Mouse (Mus musculus) frontal cortex, postnatal 36 days (tissue): ENCODE measurements around the gene Dctn5.
"Not testable (repeated sequence)": the region's sequence is repeated elsewhere in the genome, so short reads cannot be mapped to it uniquely, and the experiment has no call there.

Source experiments
- DNase-seq, 2 experiments: peaks; one replicate each; pipeline ENCODE4 v3.0.0; 2022; ENCODE audit warnings: low spot score in 2 of 2

Dctn5 gene

DNA sequence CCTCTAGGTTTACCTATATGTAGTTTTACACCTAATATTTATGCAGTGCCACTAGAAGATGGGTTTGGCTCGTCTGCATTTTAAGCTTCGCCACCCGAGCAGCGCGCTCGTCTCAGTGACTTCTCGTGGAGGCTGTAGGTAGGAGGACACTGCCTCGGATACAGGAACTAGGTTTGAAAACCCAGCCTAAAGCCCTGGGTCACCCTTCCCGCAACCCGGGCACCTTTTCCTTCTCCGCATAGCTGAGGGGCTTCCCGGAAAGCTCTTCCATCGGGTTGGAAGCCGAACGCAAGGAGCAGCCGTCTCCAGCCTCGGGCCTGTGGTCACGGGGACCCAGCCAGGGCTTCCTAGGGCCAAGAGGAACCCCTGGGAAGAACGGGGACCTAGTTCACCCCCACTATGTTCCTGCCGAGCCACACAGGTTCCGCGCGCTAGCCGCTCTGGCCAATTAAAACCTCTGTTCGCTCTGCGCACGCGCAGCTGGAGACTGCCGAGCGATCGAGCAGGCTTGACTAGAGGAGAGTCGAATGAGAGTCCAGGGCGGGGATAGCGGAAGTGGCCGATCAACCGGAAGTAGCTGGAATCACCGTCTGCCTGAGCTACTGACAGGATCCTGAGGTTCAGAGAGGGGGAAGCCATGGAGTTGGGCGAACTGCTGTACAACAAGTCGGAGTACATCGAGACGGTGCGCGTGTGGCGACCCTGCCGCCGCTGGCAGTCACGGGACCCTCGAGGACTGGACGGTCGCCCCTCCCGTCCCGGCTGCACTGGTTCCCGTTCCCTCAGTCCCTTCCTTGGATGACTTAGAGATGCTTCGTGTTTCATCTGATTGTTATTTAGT lies at the start of gene Dctn5, which contains the start of gene Palb2:
Gene Dctn5 (plus strand): TSS at position 545 of the 841 bp plus-strand sequence.
Gene Palb2 (minus strand): TSS at position 489 of the 841 bp plus-strand sequence.
- peak; percentile 99 for DNase-seq

DNA sequence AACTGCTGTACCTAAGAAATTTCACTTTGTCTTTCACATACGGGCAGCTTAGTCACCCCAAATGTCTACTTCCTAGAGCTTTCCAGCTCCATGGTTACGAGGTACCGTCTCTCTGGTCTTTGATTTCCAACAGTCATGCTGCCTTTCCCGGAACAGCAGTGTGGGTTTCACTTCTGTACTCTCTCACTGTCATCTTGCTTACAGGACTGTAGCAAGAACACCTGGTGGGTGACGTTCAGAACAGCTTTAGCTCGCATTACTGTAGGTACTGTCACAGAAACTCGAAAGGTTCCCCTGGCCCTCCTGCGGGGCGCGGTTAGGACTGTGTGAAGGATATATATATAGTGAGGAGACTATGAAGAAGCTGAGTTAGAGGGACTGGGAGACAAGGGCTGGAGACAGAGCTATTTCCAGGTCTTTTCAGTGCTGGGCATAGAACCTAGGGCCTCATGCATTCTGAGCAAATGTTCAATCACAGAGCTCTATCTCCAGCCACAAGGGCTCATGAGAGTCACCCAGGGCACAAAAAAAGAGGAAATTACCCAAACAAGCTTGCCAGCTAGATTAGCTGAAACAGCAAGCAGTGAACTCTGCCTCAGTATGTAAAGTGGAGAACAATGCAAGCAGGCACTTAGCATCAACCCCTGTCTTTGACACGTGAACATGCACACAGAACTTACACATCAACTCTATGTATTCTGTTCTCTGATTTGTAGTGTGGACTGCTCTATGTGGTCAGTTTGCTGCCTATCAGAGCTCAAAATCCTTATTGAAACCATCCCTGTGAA lies 45.5 kb upstream of the Dctn5 start:
- no peak for DNase-seq

DNA sequence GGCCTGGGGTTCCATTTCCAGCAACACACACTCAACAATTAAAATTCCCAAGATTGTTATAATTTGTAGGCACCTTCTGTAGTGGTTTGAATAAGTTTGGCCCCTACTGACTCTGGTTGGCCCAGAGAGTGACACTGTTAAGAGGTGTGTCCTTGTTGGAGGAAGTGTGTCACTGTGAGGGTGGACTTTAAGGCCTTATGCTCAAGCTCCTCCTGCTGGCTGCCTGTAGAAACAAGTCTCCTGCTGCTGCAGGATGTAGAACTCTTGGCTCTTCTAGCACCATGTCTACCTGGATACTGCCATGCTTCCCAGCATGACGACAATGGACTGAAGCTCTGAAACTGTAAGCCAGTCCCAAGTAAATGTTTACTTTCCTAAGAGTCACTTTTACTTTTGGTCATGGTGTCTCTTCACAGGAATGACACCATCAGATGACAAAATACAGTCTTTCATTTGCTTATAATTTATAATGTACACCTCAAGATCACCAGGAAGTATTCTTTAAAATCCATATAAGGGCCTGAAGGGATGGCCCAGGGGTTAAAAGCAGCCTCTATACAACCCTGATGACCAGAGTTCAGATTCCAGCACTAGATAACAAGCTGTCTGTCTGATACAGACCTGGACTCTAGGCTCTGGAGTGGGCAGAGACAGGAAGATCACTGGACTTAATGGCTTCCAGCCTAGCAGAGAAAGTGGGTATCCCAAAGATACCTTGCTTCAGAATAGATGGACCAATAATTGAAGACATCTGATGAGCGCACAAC lies 38.1 kb upstream of the Dctn5 start:
- DNase-seq = no peak

DNA sequence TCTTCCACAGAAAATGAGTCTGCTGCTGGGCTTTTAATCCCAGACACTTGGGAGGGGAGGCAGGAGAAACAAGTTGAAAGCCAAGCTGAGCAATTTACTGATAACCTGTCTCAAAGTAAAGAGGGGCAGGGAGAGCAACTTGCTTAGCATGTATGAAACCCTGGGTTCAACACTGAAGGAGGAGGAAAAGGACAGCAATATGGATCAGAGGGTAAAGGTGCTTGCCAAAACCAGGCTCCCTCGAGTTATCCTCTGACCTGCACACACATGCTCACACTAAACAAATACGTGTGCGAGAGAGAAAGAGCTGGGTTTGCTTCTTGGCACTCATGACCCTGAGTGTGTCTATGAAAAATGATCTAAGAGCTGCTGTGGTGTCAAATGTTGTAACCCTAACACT lies 34.8 kb upstream of the Dctn5 start:
- no peak for DNase-seq

DNA sequence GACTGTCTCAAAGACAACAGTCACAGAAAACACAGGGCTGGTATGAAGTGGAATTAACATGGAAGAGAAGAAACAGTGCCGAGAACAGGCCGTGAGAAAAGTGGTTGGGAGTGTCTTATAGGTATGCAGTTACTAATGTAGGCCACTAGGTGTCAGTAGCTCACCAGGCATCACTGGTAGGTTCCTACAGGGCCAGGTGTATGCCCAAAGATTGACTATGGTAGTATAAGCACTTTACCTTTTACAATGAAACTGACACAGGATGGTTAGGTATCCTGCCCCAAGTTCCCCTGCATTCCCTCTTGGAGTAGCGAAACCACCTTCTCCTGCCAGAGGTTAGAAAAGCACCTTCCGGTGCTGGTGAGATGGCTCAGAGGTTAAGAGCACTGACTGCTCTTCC lies 33.6 kb upstream of the Dctn5 start:
- peak in 1 of 2 experiments; percentile 29 for DNase-seq

DNA sequence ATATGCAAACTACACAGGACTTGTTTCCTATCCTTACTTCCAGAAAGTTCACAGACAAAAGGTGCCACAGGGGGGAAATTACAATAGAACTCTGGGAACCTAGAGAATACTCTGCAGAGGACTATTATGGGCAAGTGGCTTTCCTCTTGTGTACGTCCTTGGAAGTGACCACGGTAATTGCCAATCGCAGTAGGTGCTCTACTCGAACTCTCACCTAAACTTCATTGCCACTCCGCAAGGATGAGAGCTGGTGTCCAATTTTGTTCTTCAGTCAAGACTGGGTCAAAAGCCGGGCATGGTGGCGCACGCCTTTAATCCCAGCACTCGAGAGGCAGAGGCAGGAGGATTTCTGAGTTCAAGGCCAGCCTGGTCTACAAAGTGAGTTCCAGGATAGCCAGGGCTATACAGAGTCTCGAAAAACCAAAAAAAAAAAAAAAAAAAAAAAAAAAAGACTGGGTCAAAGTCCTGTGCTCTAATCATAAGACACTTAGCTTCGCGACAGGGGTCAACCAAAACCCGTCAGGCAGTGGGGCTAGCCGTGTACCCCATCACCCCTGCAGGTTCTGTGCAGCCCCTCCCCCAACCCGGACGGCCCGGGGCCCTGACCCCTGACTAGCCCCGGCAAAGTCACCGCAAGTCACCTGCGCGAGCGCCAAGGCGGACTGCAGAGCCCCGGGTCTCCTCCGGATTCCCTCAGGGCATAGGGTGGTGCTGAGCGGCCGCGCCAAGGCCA lies 31.7 kb upstream of the Dctn5 start:
- DNase-seq = not testable (repeated sequence)

DNA sequence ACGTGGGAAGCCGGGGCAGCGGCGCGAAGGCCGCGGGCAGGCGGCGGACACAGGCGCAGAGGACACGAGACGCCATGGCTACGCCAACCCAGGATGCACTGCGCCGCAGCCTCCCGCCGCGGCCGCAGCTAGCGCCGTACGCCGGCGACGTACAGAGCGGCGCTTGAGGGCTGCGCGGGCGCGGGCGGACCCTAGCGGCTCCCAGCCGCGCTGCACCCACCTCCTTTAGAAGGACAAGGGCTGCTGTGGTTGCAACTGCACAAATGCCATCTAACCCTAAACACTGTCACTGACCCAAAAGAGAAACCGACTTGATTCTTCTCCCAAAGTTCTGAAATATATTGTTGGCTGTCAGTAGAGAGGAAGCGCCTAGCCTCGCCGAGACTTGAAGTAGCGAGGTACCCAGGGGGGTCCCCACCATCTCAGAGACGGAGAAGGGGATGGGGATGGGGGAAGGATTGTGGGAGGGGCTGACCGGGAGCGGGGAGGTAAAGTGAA lies 31.0 kb upstream of the Dctn5 start, which contains the start of gene Ndufab1:
Gene Ndufab1 (minus strand): TSS at position 140 of the 498 bp plus-strand sequence.
- DNase-seq = peak; percentile 84 to 88

DNA sequence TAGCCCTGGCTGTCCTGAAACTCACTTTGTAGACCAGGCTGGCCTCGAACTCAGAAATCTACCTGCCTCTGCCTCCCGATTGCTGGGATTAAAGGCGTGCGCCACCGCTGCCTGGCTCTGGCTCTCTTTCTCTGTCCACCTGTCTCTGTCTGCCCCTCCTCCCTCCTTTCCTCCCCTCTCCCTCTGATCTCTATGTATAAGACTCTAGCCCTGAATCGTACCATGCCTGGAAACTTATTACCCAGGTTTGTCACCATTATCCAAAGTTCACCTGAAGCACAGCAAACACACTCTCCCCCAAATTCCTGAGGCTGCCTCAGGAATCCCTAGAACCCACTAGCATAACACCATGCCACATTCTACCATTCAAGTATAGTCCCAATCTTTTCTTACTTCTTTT lies 24.6 kb upstream of the Dctn5 start:
- no peak for DNase-seq

DNA sequence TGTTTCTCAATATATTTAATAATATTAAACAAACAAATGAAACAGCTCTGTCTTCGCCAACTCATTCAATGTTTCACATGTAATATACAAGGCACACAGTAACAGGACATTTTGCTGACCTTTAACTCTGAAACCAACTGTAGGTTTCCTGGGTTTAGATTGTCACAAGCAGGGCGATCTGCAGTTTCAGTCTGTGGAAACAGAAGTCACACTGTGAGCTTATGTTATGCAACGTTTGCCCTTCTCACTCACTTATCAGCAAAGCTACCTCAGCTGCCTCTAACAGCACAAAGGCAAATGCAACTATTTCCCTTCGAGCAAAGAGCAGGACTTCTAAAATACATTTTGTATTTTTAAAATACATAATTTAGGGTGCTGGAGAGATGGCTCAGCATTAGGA lies 9.3 kb upstream of the Dctn5 start:
- DNase-seq = no peak

DNA sequence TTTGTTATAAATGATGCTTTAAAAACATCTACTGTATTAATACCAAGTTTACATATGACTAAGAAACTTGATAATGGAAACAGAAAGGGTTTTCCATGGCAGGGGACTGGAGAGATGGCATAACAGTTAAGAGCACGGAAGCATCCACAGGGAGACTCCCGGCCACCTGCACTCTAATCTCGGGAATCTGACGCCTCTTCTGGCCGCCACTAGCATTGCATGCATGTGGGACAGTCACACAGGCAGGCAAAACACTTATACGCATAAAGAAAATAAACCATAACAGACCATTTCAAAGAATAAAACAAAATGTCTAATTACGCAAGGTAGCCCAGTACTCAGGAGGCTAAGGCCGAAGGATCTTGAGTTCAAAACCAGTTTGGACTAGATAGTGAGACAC lies 7.2 kb upstream of the Dctn5 start:
- no peak for DNase-seq

DNA sequence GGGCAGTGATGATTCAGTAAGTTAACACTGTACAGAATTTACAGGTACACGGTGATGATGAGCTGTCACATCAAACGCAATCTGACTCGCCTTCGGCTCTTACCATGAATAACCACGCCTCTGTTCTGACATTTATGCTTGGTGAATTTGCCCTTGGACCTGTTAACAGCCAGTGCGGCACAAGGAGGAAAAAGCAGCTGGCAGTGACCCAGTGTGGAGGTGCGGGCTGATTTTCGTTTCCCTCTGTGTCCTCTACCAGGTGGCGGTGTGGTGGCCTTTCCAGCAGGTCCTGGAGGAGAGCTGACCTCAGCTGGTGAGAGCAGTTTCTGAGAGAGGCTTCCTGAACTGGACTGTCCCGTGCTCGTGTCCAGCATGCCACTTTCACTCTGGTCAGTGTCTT lies 5.9 kb upstream of the Dctn5 start:
- DNase-seq = no peak

DNA sequence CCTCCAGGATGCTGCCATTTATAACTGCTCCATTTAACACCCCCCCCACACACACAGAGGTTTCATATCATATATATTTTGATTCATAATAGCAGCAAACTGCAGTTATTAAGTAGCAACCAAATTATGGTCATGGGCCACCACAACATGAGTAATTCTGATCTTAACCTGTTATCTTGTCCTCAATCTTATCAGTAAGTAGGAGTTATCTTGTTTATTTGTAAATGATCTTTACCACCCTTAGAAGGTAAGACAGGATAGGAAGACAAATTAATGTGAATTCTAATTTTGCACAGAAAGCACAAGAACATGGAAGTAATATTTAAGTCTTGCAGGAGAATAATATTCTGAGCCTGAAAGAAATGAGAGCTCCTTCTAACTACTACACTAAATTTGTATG lies 1.0 kb upstream of the Dctn5 start:
- no peak for DNase-seq

DNA sequence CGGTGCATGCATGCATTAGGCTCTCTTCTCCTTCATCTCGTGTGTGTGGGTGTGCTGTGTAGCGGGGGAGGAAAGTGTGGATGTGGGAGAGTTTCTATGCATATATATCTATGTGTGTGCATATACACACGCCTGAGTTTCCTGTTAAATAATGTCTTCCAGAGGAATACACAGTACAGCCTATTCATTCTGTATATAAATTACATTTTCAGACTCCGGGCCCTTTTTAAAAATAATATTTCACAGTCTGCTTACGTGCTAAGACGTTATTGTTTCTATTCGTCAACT lies 441 bp downstream of the Dctn5 start:
- DNase-seq = no peak

DNA sequence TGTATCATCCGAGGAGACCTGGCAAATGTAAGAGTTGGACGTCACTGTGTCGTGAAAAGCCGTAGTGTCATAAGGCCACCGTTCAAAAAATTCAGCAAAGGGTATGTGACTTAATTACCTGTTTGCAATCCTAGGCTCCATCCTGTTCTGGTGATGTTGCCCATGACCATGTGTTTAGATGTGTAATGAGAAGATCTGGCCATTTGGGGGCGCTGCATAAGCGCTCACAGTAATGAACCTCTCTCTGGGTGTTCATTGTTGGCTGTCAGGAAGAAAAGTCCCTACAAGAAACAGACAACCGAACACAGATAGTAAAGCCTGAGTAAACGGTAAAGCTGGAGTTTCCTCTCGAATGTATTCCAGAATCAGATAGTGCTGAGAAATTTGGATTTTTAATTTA lies 2.2 kb downstream of the Dctn5 start:
- DNase-seq = no peak

DNA sequence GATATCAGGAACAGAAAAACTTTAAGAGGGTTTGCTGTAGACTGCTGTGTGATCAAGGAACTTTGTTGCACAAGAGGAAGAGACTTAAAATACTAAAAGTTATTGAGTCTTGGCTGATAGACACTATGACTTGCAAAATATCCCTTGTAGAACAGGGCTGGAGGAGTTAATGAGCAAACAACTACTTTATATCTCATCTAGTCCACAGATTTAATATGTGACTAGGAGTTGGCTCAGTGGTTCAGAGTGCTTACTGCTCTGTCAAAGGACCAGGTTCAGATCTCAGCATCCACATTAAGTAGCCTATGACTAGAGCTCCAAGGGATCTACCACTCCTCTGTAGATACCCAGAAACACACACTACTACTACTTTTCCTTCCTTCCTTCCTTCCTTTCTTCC lies 4.2 kb downstream of the Dctn5 start:
- no peak for DNase-seq

DNA sequence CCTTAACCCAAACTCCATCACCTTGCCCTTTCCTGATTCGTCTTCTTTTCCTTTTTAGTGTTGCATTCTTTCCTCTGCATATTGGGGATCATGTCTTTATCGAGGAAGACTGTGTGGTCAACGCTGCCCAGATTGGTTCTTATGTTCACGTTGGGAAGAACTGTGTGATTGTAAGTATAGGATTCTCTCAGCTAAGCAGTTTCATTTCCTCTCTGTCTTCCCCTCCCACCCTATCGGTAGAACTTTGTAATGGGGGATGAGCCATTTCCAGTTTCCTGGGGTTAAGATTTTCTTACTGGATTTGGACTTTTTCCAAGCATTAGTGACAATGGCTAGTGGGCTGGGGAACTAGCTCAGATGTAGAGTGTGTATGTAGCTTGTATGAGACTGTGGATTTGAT lies 5.3 kb downstream of the Dctn5 start:
- no peak for DNase-seq

DNA sequence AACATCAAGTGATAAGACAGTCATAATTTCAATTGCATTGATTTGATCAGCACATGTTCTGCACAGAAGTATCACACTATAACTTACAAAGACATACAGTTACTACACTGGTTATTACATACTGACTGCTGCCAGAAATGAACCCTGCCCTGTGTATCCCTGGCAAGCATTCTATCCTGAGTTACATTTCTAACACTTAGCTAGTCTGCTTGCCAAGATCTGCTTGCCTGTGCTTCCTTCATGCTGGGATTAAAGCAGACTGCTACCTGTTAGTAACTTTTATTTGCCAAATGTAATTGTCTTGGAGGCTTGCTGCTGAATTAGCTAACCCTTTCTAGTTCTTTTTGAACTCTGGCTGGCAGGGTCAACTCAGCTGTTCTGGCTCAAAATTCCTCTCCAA lies 8.2 kb downstream of the Dctn5 start:
- no peak for DNase-seq

DNA sequence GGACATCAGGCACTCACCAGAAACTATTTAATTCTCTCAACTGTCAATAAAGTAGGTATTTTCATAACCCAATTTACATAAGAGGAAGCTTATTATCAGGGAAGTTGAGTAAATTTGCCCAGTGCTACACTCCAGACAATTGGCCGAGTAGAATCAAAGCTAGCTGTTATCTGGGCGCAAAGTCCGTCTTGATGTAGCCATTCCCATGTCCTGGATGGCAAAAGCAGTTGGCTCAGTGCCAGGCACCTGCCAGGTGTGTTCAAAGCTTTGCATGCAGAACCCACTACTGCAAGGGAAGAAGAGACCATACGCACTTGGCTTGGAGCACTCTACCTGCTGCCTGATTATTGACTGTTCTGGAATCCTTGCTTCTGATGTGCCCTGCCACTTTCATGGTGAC lies 19.6 kb downstream of the Dctn5 start:
- no peak for DNase-seq

DNA sequence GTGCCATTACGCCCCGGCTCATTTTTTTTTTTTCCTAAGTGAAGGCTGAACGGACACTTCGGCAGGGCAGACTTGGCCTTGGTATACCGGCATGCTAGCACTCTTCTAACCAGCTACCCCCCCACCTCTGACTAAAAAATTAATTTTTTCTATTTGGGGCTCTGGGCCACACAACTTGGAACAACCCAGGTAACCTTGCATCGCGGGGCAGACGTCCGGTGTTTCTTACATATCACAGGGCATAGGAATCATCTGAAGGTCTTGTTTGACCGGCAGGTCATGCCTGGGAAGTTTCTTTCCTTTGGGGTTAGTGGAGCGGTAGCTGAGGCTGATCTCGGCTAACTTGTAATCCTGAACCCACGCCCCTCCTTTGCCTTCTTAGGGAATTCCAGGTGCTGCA lies 25.6 kb downstream of the Dctn5 start:
- DNase-seq = no peak

DNA sequence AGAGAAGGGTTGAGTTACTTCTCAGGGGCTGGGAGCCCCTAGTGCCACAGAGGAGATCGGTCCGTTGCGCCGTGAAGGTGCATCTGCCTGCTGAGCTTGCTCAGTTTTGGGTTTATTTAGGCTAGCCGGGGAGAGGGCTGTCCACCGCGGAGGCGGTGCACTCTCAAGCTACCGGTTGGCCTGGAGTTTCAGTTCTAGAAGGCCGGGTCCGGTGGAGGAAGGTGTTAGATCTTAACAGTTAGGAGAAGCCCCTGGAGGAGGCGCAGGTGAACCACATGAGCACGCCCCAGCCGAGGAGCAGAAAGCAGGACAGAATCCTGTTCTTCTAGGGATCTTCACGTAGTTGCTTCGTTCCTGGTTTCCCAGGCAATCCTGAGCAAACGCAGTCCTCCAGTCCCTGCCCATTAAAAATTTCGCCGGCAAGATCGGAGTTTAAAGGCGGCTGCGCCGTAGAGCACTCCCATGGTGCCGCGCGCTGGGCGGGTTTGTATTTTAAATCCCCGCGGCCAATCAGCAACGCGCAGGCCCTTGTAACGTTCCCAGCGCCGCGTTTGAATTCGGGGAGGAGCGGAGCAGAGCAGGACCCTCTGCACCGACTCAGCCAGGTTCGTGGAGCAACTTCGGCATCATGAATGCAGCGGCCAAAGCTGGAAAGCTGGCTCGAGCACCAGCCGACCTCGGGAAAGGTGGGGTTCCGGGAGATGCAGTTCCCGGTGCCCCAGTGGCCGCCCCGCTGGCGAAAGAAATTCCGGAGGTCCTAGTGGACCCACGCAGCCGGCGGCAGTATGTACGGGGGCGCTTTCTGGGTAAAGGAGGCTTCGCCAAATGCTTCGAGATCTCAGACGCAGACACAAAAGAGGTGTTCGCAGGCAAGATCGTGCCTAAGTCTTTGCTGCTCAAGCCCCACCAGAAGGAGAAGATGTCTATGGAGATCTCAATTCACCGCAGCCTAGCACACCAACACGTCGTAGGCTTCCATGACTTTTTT lies 26.4 kb downstream of the Dctn5 start, which contains the start of gene Plk1:
Gene Plk1 (plus strand): TSS at position 525 of the 988 bp plus-strand sequence.
- DNase-seq = peak; percentile 83 to 88
